Mouse (Mus musculus) embryonic facial prominence, embryonic 10.5 days (tissue): ENCODE data around the gene Crtc1. TPM values are rescaled to one million over a fixed set of nuclear protein-coding genes. Genes with fewer than 3 reads are reported as not detected.

Experiments
- DNase-seq: peaks from one replicate; pipeline ENCODE4 v3.0.0-alpha.2; 2017; ENCODE audit warnings: low spot score
- H3K27ac ChIP-seq: fragments of 300-500 bp; sonication (generic); replicated peaks from 2 replicates; pipeline ENCODE4 v1.5.1; 2016; ENCODE audit warnings: mild to moderate bottlenecking
- H3K27me3 ChIP-seq: fragments of 300-500 bp; sonication (generic); replicated peaks from 2 replicates; pipeline ENCODE4 v1.6.1; 2016; ENCODE audit warnings: low read depth, mild to moderate bottlenecking; ENCODE audit not compliant: poor library complexity, severe bottlenecking
- H3K36me3 ChIP-seq: fragments of 300-500 bp; sonication (generic); replicated peaks from 2 replicates; pipeline ENCODE4 v1.6.1; 2016; ENCODE audit warnings: mild to moderate bottlenecking, moderate library complexity
- H3K4me1 ChIP-seq: fragments of 300-500 bp; sonication (generic); 2 replicates; pipeline ENCODE4 v1.6.1; 2016
- H3K4me3 ChIP-seq: fragments of 300-500 bp; sonication (generic); 2 replicates; pipeline ENCODE4 v1.5.1; 2016; ENCODE audit warnings: mild to moderate bottlenecking, moderate library complexity
- H3K9me3 ChIP-seq: fragments of 300-500 bp; sonication (generic); 2 replicates; pipeline ENCODE4 v1.6.1; 2016; ENCODE audit warnings: mild to moderate bottlenecking
- WGBS: fragments of 180-500 bp; shearing (Covaris S2); methylation state at CpG from one replicate; pipeline ENCODE4 v1.1.7; 2016; 5-methylcytosine and 5-hydroxymethylcytosine counted together
- polyA plus RNA-seq: library from polyadenylated mRNA; unstranded; fragments of >200 nt; fragmentation: Nextera tagmentation; extraction: Ambion mirVana; gene quantifications from 2 replicates; pipeline ENCODE4 v1.2.1, GENCODE M21; 2016

The Crtc1 gene
- polyA plus RNA-seq, 1 experiment from 2014 or later = 20.6 TPM

DNA sequence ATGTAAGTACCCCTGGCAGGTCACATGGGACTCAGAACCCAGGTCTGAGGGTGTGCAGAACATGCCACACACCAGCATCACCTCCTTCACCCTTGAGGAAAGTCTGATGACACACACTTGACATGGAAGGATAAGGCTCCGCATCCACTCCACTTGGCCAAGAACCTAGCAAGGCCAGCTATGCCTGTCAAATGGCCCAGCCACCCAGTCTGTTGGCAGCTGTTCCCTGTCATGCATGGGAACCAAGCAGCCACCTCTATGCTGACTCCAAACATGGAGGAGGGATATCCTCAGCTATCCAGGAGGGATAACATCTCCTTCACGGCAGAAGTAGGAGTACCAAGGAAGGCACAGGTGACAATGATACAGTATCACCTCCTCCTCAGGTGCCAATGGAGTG is 956 bp downstream of the Crtc1 start:
- H3K4me3 ChIP-seq = peak overlapping the region; percentile 80
- peaks cover 19% of the 10 kb centered on the region for H3K4me1 ChIP-seq
- H3K9me3 ChIP-seq = no peaks in the 10 kb centered on the region
- no peak for DNase-seq
- 91% methylated on average over 2 of the region's 2 CpGs for WGBS
- no peaks in the 10 kb centered on the region for H3K36me3 ChIP-seq
- no peaks in the 10 kb centered on the region for H3K27me3 ChIP-seq
- no peak overlapping the region for H3K27ac ChIP-seq

DNA sequence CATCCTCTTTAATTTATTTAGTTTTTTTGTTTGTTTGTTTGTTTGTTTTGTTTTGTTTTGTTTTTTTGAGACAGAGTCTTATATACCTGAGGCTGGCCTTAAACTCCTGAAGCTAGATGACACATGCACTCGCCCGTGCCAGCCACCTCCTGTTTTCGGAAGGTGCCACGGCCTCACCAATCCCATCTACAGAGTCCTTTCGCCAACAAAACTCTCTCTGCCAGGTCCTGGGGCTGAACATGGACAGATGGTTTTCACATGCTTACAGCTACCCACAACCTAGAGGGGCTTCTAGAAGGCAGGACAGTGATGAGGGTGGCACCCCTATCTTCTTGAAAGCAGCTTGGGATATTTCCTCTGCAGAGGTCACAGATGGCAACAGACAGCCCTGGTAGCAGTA is 4.2 kb downstream of the Crtc1 start:
- no peak overlapping the region for H3K27ac ChIP-seq
- no peak for DNase-seq
- H3K4me3 ChIP-seq = no peak overlapping the region
- WGBS = 92% methylated on average over 5 of the region's 5 CpGs
- H3K9me3 ChIP-seq = no peaks in the 10 kb centered on the region
- peaks cover 18% of the 10 kb centered on the region for H3K4me1 ChIP-seq
- no peaks in the 10 kb centered on the region for H3K36me3 ChIP-seq
- no peaks in the 10 kb centered on the region for H3K27me3 ChIP-seq

DNA sequence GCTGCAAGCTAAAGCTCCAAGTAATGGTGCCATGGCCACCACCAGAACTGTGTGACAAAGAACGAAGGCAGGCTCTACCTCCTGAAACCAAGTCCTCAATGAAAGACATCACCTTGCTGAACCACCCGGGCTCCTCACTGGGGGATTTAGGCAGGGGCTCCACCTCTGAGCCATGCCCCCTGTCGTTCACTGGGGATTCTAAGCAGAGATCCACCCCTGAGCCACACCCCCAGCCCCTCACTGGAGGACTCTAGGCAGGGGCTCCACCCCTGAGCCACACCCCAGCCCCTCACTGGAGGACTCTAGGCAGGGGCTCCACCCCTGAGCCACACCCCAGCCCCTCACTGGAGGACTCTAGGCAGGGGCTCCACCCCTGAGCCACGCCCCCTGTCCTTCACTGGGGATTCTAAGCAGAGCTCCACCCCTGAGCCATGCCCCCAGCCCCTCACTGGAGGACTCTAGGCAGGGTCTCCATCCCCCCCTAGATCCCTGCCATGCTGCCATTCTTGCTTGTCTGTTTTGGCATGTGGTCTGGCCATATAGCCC is 6.3 kb downstream of the Crtc1 start:
- 50% methylated on average over 4 of the region's 4 CpGs for WGBS
- Histone ChIP-seq H3K27ac (no peak overlapping the region), H3K4me3 (no peak overlapping the region), H3K9me3 (no peaks in the 10 kb centered on the region), H3K27me3 (no peaks in the 10 kb centered on the region), H3K4me1 (peaks cover 4% of the 10 kb centered on the region; the same call in 1 of the 2 replicates), H3K36me3 (no peaks in the 10 kb centered on the region)
- no peak for DNase-seq

DNA sequence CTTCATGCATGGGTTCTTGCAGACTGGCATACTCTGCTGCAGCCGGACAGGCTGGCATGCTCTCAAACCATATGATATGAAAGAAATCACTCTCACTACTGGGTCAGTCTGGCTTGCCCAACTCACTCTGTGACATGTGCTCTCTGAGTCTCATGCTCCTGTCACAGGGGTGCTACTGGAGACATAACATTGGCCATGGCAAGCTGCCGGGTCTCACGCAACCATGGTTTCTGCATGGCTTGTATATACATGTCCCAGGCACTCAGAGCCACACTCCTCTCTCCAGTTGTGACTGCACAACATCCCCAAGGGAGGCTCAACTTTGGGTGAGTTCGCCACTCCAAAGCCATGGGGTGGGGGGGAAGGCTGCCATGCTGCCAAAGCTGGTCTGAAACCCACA is 8.2 kb downstream of the Crtc1 start:
- no peak for DNase-seq
- Histone ChIP-seq H3K36me3 (no peaks in the 10 kb centered on the region), H3K9me3 (no peaks in the 10 kb centered on the region), H3K27ac (no peak overlapping the region), H3K4me1 (0 out of 2 replicates have a peak, but pooled peaks cover 4% of the 10 kb centered on the region), H3K27me3 (no peaks in the 10 kb centered on the region), H3K4me3 (no peak overlapping the region)
- WGBS = 94% methylated on average over 4 of the region's 4 CpGs

DNA sequence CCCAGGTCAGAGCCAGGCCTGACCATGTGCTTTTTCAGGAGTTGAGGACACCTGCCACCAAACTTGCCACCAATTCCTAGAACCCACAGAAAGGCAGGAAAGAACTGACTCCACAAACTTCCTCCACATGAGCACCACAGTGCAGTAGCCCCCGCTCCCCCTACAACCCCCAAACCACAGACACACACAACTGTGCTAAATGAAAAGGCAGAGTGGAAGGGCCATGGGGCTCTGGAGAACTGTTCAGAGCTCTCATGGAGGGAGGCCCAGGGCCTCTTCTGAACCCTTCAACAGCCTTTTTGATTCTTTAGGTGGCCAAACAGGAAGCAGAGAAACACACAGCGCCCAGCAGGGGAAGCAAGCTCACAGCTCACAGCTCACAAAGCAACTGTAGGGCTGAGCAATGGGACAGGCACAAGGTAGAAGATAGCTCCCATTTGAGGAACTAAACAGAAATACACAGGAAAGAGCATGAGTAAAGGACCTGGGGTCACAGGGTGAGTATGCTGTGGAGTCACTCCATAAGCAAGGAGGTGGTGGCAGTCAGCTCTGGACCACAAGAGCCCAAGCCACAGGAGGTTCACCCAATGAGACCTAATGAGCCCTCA is 13.0 kb downstream of the Crtc1 start:
- DNase-seq = no peak
- peaks cover 10% of the 10 kb centered on the region; the same call in 1 of the 2 replicates for H3K4me1 ChIP-seq
- WGBS = 92% methylated on average over 2 of the region's 2 CpGs
- no peak overlapping the region for H3K27ac ChIP-seq
- no peaks in the 10 kb centered on the region for H3K9me3 ChIP-seq
- no peak overlapping the region for H3K4me3 ChIP-seq
- H3K36me3 ChIP-seq = no peaks in the 10 kb centered on the region
- H3K27me3 ChIP-seq = no peaks in the 10 kb centered on the region

DNA sequence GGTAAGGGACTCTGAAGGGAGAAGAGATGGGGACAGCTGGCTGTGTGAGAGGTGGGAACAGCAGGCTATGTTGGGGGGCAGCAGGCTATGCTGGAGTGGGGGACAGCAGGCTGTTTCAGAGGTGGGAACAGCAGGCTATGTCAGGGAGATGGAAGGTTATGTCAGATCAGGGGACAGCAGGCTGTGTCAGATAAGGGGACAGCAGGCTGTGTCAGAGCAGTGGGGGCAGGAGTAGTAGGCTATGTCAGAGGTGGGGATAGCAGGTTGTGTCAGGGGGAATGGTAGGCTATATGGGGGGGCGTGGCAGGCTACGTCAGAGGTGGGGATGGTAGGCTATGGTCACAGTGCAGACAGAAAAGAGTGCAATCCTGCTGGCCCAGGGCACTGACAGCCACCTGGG is 16.7 kb downstream of the Crtc1 start:
- Histone ChIP-seq H3K4me1 (peaks cover 35% of the 10 kb centered on the region), H3K4me3 (no peak overlapping the region), H3K9me3 (no peaks in the 10 kb centered on the region), H3K27ac (no peak overlapping the region), H3K36me3 (no peaks in the 10 kb centered on the region), H3K27me3 (no peaks in the 10 kb centered on the region)
- no peak for DNase-seq
- WGBS = 94% methylated on average over 2 of the region's 2 CpGs

DNA sequence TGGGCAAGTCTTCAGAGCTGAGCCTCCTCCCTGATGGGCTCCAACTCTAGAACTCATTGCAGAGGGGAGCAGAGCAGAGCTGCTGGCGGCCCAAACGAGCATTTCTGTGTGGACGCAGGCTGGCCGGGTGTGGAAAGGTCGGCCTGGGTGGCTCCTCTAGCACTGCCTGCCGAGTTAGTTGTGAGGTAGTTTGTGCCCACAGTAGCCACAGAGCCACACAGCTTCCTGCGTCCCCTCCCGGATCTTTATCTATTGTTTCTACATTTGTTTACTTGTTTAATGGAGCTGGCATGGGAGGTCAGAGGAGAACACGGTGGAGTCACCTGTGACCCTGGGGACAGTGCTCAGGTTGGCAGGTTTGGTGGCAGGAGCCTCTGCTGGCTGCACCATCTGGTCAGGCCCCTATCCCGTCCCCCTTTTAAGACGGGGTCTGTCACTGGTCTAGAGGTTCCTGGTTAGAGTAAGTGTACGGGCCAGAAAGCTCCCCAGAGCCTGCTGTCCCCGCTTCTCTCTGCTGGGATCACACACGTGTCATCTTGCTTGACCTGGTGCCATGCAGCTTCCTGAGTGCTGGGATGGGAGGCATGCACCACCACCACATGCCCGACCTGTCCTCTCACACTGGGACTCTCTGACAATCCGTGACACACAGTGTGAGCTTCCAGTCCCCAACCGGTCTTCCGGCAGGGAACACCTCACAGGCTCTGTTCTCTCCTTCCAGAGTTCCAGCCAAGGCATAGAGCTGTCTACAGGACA is 17.9 kb downstream of the Crtc1 start:
- 80% methylated on average over 18 of the region's 18 CpGs for WGBS
- peaks cover 47% of the 10 kb centered on the region for H3K4me1 ChIP-seq
- H3K27ac ChIP-seq = 0 out of 2 replicates have a peak overlapping the region, but pooled peaks have one; percentile 25
- H3K36me3 ChIP-seq = no peaks in the 10 kb centered on the region
- H3K4me3 ChIP-seq = no peak overlapping the region
- no peaks in the 10 kb centered on the region for H3K9me3 ChIP-seq
- 0 out of 2 replicates have a peak, but pooled peaks cover 7% of the 10 kb centered on the region for H3K27me3 ChIP-seq
- DNase-seq = no peak

DNA sequence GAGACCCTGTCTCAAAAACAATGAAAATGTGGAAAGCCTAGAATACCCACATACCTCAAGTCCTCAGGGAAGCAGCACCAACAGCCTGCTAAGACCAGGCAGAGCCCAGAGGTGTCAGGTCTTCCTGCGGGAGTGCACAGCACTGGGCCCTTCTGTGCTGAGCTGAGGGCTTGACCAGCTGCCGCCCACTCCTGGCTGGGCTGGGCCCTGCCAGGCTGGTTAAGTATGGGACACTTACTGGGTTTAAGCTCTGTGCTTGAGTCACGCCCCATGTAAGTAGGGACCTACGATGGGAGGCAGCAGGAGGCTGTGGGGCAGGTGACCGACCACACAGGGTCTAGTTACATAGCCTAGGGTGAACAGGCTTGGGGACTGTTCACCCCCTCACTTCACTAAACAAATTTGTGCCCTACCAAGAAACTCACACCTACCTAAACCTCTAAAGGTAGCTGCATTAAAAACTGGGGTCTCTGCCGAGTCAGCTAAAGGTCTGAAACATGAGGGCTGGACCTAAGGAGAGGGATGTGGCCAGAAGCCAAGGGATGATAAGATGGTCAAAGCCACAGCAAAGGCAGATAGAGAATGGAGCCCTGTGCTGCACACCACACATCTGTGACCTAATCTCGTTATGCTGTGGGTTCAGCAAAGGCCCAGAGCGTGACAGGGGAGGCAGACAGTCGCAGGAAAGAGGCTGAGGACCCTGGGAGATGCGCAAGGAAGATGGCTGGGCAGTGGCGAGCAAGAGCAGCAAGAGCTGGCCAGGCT is 19.3 kb downstream of the Crtc1 start:
- DNase-seq = no peak
- H3K27me3 ChIP-seq = 0 out of 2 replicates have a peak, but pooled peaks cover 7% of the 10 kb centered on the region
- no peaks in the 10 kb centered on the region for H3K9me3 ChIP-seq
- H3K4me3 ChIP-seq = no peak overlapping the region
- peak overlapping the region; percentile 59; the same call in 1 of the 2 replicates for H3K27ac ChIP-seq
- 83% methylated on average over 11 of the region's 11 CpGs for WGBS
- no peaks in the 10 kb centered on the region for H3K36me3 ChIP-seq
- H3K4me1 ChIP-seq = peaks cover 57% of the 10 kb centered on the region

DNA sequence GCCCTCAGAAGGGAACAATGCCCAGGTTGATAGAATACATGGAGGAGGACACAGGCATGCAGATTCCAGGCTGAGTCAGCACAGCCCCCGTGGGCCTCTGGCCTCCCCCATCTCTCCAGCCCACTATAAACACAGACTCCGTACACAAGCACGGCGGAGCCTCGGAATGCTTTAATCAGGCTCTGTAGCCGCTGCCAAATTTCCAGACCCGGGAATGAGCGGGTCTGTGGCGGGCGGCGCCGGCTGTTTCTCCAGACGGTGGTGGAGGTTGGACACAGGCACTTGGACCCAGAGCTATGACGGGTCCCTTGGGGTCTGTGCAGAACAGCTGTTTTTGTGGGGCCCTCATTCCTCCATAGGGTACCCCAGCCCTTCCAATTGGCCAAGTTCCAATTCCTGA is 20.4 kb downstream of the Crtc1 start:
- no peaks in the 10 kb centered on the region; the same call in 1 of the 2 replicates for H3K36me3 ChIP-seq
- H3K4me3 ChIP-seq = no peak overlapping the region
- 79% methylated on average over 14 of the region's 14 CpGs for WGBS
- H3K27me3 ChIP-seq = 0 out of 2 replicates have a peak, but pooled peaks cover 7% of the 10 kb centered on the region
- DNase-seq = peak; percentile 37
- H3K4me1 ChIP-seq = peaks cover 57% of the 10 kb centered on the region
- no peak overlapping the region for H3K27ac ChIP-seq
- H3K9me3 ChIP-seq = no peaks in the 10 kb centered on the region

DNA sequence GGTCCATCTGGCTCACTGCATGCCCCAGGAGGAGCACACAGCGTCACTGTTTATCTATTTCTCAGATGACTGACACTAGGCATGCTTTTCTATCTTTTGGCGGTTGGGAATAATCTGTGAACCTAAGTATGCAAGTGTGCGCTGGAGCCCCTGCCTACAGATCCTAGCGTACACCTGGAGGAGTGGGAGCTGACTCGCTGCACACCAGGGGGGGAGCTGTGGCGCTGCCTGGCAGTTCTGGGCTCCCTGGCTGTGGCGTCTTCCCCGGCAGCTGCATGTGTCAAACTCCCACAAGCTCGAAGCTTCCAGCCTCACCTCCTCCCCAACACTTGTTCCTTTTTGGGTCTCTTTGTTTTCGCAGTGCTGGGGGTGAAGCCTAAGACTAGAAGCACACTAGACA is 21.5 kb downstream of the Crtc1 start:
- no peak overlapping the region for H3K4me3 ChIP-seq
- H3K27me3 ChIP-seq = 0 out of 2 replicates have a peak, but pooled peaks cover 7% of the 10 kb centered on the region
- no peaks in the 10 kb centered on the region for H3K9me3 ChIP-seq
- peaks cover 57% of the 10 kb centered on the region for H3K4me1 ChIP-seq
- WGBS = 53% methylated on average over 10 of the region's 10 CpGs
- no peak for DNase-seq
- H3K36me3 ChIP-seq = peaks cover 5% of the 10 kb centered on the region; the same call in 1 of the 2 replicates
- H3K27ac ChIP-seq = no peak overlapping the region

DNA sequence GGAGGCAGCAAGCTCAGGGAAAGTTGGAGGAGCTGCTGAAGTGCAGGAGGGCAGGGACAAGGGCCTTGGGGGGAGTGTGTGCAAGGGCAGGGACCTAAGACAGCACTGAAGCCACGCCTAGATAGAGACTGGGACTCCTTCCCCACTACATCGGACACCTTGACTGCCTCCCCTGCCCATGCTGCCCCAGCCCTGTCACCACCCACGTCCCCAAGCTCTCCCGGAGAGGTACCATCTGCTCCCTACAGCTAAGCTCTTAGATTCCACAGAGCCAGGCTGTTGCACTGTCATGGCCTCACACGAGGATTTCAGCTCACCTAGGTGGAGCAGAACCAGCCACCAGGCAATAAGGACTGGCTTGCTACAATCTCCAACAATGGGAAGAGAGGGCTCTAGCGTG is 22.4 kb downstream of the Crtc1 start:
- Histone ChIP-seq H3K27me3 (0 out of 2 replicates have a peak, but pooled peaks cover 7% of the 10 kb centered on the region), H3K9me3 (no peaks in the 10 kb centered on the region), H3K4me3 (no peak overlapping the region), H3K36me3 (peaks cover 8% of the 10 kb centered on the region; the same call in 1 of the 2 replicates), H3K4me1 (peaks cover 56% of the 10 kb centered on the region), H3K27ac (peak overlapping the region; percentile 49; the same call in 1 of the 2 replicates)
- WGBS = 51% methylated on average over 6 of the region's 6 CpGs
- no peak for DNase-seq
